Mouse (Mus musculus) heart, embryonic 11.5 days (tissue): ENCODE measurements around the gene Olfm4. TPM values are rescaled to one million over a fixed set of nuclear protein-coding genes. Genes with fewer than 3 reads are reported as not detected.

Experiments used
- ATAC-seq: fragments of 200-750 bp; cut with Nextera tagmentation; replicated peaks from 2 replicates; pipeline ENCODE4 v1.8.0; 2017; ENCODE audit warnings: moderate library complexity; ENCODE audit not compliant: insufficient number of reproducible peaks, low FRiP score, low TSS enrichment
- H3K27ac ChIP-seq: fragments of 300-500 bp; sonication (generic); 2 replicates; pipeline ENCODE4 v1.5.1; 2014; ENCODE audit warnings: mild to moderate bottlenecking, low read depth, low read length
- H3K27me3 ChIP-seq: fragments of 300-500 bp; sonication (generic); 2 replicates; pipeline ENCODE4 v1.6.1; 2014; ENCODE audit warnings: mild to moderate bottlenecking, low read length, mixed read lengths; ENCODE audit not compliant: control insufficient read depth, insufficient read depth
- H3K36me3 ChIP-seq: fragments of 300-500 bp; sonication (generic); 2 replicates; pipeline ENCODE4 v1.6.1; 2014; ENCODE audit warnings: mild to moderate bottlenecking, low read length, moderate library complexity, mixed read lengths; ENCODE audit not compliant: control insufficient read depth, insufficient read depth
- H3K4me1 ChIP-seq: fragments of 300-500 bp; sonication (generic); 2 replicates; pipeline ENCODE4 v1.6.1; 2014; ENCODE audit warnings: low read length; ENCODE audit not compliant: control insufficient read depth, insufficient read depth
- H3K4me2 ChIP-seq: fragments of 300-500 bp; sonication (generic); 2 replicates; pipeline ENCODE4 v1.6.1; 2014; ENCODE audit warnings: mild to moderate bottlenecking, moderate library complexity
- H3K4me3 ChIP-seq: fragments of 300-500 bp; sonication (generic); 2 replicates; pipeline ENCODE4 v1.5.1; 2014; ENCODE audit warnings: low read depth, low read length
- H3K9ac ChIP-seq: fragments of 300-500 bp; sonication (generic); 2 replicates; pipeline ENCODE4 v1.6.1; 2014; ENCODE audit warnings: mild to moderate bottlenecking, low read depth, low read length, moderate library complexity
- H3K9me3 ChIP-seq: fragments of 300-500 bp; sonication (generic); replicated peaks from 2 replicates; pipeline ENCODE4 v1.6.1; 2016; ENCODE audit warnings: low read length; ENCODE audit not compliant: control insufficient read depth
- WGBS: fragments of 180-500 bp; shearing (Covaris S2); extraction: QIAGEN DNeasy Blood & Tissue Kit; methylation state at CpG from one replicate; pipeline ENCODE4 v1.1.7; 2014; ENCODE audit not compliant: insufficient replicate concordance; 5-methylcytosine and 5-hydroxymethylcytosine counted together
- polyA plus RNA-seq: library from polyadenylated mRNA; unstranded; fragments of >200 nt; fragmentation: Nextera tagmentation; extraction: Ambion mirVana; gene quantifications from 2 replicates; pipeline ENCODE4 v1.2.1, GENCODE M21; 2014

Gene Olfm4
- polyA plus RNA-seq, 1 experiment from 2014 or later, result 0.33 TPM

DNA sequence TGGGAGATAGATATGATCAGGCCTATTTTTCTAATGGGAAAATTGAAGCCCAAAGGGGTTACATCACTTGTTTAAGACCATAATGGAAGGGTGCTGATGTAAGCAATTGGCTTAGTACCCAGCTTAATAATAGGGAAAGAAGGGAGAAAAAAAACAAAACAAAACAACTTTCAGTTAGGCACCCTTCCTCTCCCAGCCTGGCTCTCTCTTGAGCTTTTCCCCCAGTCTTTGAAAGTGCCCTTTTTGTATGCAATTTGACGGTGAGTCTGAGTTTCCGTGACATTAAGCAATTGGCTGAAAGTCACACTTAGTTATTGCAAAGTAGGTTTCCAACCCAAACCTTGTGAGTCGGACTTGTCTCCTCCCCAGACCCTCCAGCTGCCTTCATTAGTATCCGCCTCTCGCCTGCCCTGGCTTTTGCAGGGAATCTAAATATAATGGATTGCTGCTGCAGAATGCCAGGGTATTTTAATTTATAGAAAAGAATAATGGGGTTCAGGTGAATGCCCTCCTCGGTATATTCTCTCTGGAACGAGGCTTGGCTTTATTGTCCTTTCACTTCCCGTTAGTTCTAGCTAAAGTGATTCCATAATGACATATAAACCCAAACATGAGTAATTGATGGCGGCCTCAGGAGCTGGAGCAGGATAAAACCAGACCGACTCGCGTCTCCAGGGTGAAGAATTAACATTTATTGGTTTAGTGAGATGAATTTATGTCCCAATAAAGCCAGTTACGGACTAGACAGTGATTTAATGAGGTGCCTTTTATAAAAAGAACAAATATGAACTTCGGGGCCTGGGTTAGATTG is 12.7 kb upstream of the Olfm4 start:
- no peaks in the 10 kb centered on the region for H3K27me3 ChIP-seq
- H3K4me3 ChIP-seq, result no peak overlapping the region
- H3K4me2 ChIP-seq, result no peak overlapping the region
- 0 out of 2 replicates have a peak, but pooled peaks cover 2% of the 10 kb centered on the region for H3K9me3 ChIP-seq
- no peak overlapping the region for H3K27ac ChIP-seq
- H3K36me3 ChIP-seq, result no peaks in the 10 kb centered on the region
- 81% methylated on average over 14 of the region's 14 CpGs for WGBS
- no peak overlapping the region for H3K9ac ChIP-seq
- no peaks in the 10 kb centered on the region for H3K4me1 ChIP-seq
- ATAC-seq, result no peak

DNA sequence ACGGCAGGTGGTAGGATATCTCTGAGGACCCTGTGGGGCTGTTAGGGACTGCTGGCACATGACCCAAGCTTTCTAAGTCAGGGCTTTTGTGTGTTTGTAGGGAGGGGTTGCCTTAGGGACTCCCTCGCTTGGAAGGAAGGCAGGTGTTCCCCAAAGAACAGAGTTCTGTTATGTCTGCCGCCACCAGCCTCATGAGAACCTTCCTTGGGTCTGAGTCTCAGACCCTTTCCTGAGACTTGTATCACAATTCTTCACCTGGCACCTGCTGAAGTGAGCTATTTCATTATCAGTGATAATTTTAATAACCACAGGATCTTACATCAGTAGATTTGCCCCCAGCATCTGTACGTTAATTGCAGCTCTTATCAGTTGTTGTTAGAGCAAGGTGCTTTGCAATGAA is 2.4 kb upstream of the Olfm4 start:
- H3K9ac ChIP-seq, result no peak overlapping the region
- no peak overlapping the region for H3K27ac ChIP-seq
- ATAC-seq, result no peak
- H3K4me2 ChIP-seq, result no peak overlapping the region
- 67% methylated on average over 4 of the region's 4 CpGs for WGBS
- H3K9me3 ChIP-seq, result no peaks in the 10 kb centered on the region
- no peaks in the 10 kb centered on the region for H3K27me3 ChIP-seq
- H3K4me3 ChIP-seq, result no peak overlapping the region
- no peaks in the 10 kb centered on the region for H3K4me1 ChIP-seq
- H3K36me3 ChIP-seq, result no peaks in the 10 kb centered on the region

DNA sequence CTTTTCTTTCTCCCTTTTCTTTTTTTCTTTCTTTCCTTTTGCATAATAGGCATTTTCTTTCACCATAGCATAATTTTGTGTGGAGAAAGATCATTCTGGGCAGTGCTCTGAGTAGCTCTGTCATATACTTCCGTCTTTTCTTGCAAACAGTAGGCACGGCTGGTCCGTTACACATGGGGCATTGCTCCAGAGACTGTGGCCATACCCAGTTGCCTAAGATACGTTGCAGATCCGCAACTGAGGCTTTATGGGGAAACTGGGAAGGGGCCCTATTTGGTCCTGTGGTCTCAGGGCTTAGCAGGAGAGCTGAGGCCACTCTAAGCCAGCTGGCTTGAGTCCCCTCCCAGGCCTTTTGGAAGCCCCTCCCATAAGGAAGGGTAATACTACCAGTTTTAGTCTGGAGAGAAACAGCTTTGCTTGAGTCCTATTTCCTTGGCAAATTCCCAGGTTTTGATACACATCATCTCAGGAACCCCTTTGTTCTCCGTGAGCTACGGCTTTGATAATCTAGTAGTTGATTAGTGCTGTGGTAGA is 1.3 kb downstream of the Olfm4 start:
- H3K4me2 ChIP-seq, result no peak overlapping the region
- H3K9me3 ChIP-seq, result no peaks in the 10 kb centered on the region
- no peaks in the 10 kb centered on the region for H3K36me3 ChIP-seq
- no peaks in the 10 kb centered on the region for H3K27me3 ChIP-seq
- WGBS, result 73% methylated on average over 7 of the region's 7 CpGs
- no peak overlapping the region for H3K9ac ChIP-seq
- no peak for ATAC-seq
- H3K4me1 ChIP-seq, result no peaks in the 10 kb centered on the region
- no peak overlapping the region for H3K27ac ChIP-seq
- H3K4me3 ChIP-seq, result no peak overlapping the region

DNA sequence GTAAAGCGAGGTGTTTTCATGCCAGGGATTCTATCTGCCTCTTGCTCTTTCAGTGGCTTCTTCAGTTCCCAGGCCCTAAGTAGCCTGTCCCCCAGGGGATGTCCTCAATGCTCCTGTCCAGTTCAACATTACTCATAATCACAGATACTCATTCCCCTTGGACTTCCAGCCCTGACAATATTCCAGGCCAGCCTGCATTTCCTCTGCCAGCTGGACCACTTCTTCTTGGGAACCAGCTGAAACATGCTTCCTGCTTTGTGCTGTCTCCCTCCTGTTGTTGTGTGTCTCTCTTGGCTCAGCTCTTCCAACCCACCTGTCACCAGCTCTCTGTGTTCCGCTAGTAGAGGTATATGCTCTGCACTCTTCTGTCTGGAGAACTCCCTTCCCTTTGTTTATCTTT is 1.8 kb downstream of the Olfm4 start:
- no peak overlapping the region for H3K4me3 ChIP-seq
- ATAC-seq, result no peak

DNA sequence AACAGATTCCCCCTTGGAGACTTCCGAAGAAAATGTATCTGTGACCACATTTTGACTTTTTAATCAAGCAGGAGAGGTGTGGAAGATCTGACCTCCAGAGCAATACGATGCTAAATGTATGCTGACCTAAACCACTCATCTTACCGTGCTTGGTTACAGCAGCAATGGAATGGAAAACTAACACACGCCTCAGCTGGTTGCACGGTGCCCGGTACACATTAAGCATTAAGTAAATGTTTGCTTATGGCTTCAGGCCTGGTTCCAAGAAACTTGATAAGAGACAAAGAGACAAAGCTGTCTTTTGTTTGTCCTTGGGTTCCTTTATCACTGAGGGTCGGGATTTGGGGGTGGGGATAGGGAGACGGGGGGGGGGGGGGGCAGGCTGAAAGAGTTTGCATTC is 3.0 kb downstream of the Olfm4 start:
- ATAC-seq, result 0 out of 2 replicates have a peak, but pooled peaks have one; percentile 55
- Histone ChIP-seq H3K27ac (no peak overlapping the region), H3K4me1 (no peaks in the 10 kb centered on the region), H3K9me3 (no peaks in the 10 kb centered on the region), H3K4me2 (no peak overlapping the region), H3K4me3 (no peak overlapping the region), H3K27me3 (no peaks in the 10 kb centered on the region), H3K9ac (no peak overlapping the region), H3K36me3 (no peaks in the 10 kb centered on the region)
- WGBS, result 56% methylated on average over 8 of the region's 8 CpGs

More for the DNA sequence above, 1.8 kb downstream of the Olfm4 start:
- Histone ChIP-seq H3K9ac (no peak overlapping the region), H3K27me3 (no peaks in the 10 kb centered on the region), H3K27ac (no peak overlapping the region), H3K4me2 (no peak overlapping the region), H3K4me1 (no peaks in the 10 kb centered on the region), H3K9me3 (no peaks in the 10 kb centered on the region), H3K36me3 (no peaks in the 10 kb centered on the region)
- WGBS, result 73% methylated on average over 2 of the region's 2 CpGs

DNA sequence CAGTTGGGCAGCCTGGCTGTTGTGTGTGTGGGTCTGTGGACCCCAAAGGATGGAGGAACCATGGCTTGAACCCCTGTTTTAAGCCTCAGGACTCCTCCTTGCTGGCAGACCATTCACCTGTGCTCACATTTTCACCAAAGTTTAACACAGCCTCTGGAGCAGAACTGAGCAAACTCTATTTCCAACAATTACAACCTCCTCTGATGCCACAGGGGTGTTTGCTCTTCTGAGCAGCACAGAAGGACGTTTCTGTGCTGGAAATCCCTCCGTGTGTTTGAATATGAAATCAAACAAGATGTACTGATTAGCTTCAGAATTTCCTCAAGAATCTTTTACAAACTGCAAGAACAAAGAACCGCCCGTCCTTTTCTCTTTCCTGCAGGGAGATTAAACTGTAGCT is 5.9 kb downstream of the Olfm4 start:
- no peak for ATAC-seq
- no peaks in the 10 kb centered on the region for H3K4me1 ChIP-seq
- H3K36me3 ChIP-seq, result no peaks in the 10 kb centered on the region
- no peak overlapping the region for H3K27ac ChIP-seq
- no peaks in the 10 kb centered on the region for H3K27me3 ChIP-seq
- no peaks in the 10 kb centered on the region for H3K9me3 ChIP-seq
- no peak overlapping the region for H3K4me2 ChIP-seq
- no peak overlapping the region for H3K9ac ChIP-seq
- H3K4me3 ChIP-seq, result no peak overlapping the region
- 68% methylated on average over 4 of the region's 4 CpGs for WGBS

DNA sequence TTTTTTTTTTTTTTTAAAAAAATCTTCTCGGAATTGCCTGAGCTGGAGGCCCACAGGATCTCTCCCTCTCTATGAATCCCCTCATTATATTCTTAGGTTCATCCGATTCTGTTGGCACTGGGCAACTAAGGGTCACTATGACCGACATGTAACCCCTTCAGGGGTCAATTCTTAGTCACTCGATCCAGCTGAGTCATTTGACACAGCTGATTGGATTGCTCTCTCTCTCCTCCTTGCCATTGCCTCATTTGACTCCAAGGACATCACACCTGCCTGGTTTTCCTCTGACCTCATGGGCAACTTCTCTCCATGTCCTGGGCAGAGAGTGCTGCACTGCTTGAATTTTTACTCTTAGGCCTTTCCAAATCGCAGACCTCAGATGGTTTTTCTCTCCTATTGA is 6.7 kb downstream of the Olfm4 start:
- WGBS, result 58% methylated on average over 5 of the region's 5 CpGs
- Histone ChIP-seq H3K4me3 (no peak overlapping the region), H3K27me3 (no peaks in the 10 kb centered on the region), H3K4me1 (no peaks in the 10 kb centered on the region), H3K36me3 (no peaks in the 10 kb centered on the region), H3K4me2 (no peak overlapping the region), H3K27ac (no peak overlapping the region), H3K9ac (no peak overlapping the region), H3K9me3 (no peaks in the 10 kb centered on the region)
- no peak for ATAC-seq

DNA sequence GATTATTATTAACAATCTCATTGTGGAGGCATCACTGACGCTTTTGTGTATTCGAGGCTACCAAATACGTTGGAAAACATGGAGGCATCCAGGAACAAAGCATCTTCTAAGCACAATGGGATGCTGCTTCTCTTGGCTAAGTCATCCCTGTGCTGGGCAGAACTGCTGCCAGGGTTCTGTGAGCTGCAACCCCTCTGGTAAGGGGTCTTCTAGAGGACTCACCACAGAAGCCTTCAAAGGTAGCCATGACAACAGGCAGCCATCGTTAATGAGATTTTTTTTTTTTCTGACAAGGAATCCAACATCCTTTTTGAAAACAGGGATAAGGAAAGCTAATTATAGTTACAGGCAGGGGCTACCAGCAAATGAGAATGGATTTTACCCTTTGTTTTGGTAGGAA is 13.7 kb downstream of the Olfm4 start:
- WGBS, result 75% methylated on average over 4 of the region's 4 CpGs
- Histone ChIP-seq H3K4me1 (no peaks in the 10 kb centered on the region), H3K36me3 (no peaks in the 10 kb centered on the region), H3K4me2 (no peak overlapping the region), H3K27ac (no peak overlapping the region), H3K27me3 (no peaks in the 10 kb centered on the region), H3K9me3 (no peaks in the 10 kb centered on the region), H3K4me3 (no peak overlapping the region), H3K9ac (no peak overlapping the region)
- no peak for ATAC-seq

DNA sequence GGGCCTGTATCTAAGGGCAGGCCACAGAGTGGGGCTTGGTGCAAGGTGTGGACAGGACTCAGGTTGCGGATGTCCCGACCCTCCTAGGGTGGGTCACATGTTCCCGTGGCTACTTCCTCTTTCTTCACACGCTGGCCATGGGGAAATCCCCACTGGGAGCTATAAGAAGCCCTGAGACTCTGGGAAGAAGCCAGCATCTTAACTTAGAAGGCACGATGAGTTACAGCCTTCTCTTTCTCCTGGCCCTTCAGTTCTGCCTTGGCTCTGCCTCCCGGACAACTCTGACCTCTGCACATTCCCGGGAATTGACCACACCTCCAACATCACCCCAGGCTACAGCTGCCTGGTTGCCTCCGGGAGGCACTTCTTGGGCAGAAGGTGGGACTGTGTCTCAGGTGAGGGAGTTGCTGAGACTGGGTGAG is 16.2 kb downstream of the Olfm4 start:
- H3K4me1 ChIP-seq, result no peaks in the 10 kb centered on the region
- no peak overlapping the region for H3K4me3 ChIP-seq
- no peak overlapping the region for H3K4me2 ChIP-seq
- H3K9me3 ChIP-seq, result no peaks in the 10 kb centered on the region
- H3K9ac ChIP-seq, result no peak overlapping the region
- no peaks in the 10 kb centered on the region for H3K27me3 ChIP-seq
- WGBS, result 63% methylated on average over 8 of the region's 8 CpGs
- no peak overlapping the region for H3K27ac ChIP-seq
- no peak for ATAC-seq
- H3K36me3 ChIP-seq, result no peaks in the 10 kb centered on the region
